Mouse (Mus musculus) regulatory T cell (primary cell): ENCODE measurements at regions not wholly inside any gene's neighbourhood (a gene's known extent, or its start where the extent isn't known, plus 50 kb on each side); places are given as distances from the start of the nearest gene placed in this dataset.

Experiments used
- in situ Hi-C: fragments of 300-600 bp; cut with MboI, MseI; formaldehyde crosslinking; loops from one replicate; pipeline ENCODE4 v1.15.1; 2025; ENCODE audit warnings: high pct_unique_total_duplicates

DNA sequence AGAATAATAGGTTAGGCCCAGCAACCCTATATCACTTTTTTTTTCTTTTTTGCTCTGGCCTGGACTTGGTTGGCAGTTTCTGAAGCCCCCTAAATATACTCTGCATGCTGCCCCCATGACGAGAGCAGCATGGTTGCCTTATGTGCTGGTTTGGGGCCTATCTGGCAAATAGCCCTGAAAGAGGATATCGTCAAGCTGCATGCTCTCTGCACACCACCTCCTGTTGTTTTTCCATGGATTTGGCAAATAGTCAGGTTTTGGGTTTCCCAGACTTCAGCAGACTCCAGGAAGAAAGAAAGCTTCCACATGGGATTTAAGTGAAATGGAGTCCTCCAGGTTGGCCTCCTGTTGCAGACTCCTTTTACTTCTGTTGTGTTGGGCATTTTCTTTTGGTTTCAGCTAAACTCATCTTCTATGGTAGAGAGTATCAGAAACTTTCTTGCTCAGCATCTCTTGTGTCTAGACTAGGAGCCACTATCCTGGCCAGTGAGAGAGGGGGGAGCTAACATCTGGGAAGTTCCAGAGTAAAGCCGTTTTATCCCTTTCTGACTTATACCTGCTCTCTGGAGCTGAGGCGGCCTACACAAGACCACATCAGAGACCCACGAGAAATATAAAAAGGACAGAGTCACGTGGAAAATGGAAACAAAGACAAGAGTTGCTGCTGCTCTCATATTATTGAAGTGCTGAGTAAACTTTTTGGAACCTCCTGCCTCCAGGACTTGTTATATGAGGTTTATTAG, 140.4 kb upstream of the Egfl6 start:
- in situ Hi-C loops, result loop anchor here (5.0 kb wide), 1 partner anchor 496 kb away; no protein-coding TSS in a partner anchor

- in situ Hi-C loops, result no loop called here
Observed at GRCm38 (mm10) chrX:166718075-166718474, 132.6 kb upstream of the Egfl6 start.

DNA sequence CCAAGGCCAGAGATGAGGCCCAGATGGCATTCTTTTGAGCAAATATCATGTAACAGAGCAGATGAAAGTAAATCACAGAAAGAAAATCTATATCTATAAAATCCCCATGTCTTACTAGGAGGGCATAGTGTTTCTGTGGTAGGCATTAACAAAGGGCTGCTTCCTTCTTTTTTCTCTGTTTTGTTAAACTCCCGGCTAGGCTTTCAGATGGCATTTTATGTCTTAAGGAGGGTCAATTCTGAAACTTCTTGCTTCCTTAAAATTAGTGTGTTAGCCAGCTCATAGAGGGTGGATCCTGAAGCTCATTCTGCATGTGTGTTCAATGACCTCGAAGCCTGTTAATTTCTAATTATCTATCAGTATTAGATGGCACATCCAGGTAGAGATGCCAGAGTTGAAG, 123.8 kb upstream of the Egfl6 start:
- in situ Hi-C loops, result no loop called here

GRCm38 (mm10) chrX:166708106-166708505, 122.6 kb upstream of the Egfl6 start:
- in situ Hi-C loops, result no loop called here

DNA sequence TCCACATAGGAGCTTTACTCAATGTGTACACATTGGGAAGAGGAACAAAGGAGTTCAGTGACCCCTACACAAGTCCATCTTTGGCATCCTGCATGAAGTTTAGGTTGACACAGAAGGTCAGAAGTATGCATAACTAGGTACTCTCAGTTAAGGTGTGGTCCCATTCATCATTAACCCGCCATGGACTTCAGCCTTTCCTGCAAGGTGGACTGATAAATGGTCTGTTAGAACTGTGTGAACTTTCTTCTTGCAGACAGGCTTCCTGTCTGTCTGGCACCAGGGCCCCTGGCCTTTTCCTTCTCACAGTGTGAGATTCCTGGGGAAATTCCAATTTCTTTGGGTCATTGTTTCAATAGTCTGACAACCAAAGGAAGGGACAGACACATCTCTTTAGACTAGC, 121.5 kb upstream of the Egfl6 start:
- in situ Hi-C loops, result no loop called here

DNA sequence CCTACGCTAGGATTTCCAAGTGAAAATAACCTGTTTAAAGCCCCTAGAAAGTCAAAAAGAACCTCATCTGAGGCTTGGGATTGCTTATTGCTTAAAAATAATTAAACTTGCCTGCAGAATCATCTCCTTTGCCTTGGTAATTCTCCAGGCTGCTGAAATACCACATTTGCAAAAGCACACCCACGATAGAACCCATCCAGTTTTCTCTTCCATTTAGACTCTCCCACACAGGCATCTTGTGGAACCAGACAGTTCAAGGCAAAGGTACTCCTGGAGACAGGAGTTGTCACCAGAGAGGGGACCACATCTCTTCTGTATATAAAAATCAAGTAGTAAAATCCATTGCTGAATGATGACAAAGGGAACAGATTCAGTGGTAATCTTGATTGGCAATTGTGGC, 118.8 kb upstream of the Egfl6 start:
- in situ Hi-C loops, result no loop called here

DNA sequence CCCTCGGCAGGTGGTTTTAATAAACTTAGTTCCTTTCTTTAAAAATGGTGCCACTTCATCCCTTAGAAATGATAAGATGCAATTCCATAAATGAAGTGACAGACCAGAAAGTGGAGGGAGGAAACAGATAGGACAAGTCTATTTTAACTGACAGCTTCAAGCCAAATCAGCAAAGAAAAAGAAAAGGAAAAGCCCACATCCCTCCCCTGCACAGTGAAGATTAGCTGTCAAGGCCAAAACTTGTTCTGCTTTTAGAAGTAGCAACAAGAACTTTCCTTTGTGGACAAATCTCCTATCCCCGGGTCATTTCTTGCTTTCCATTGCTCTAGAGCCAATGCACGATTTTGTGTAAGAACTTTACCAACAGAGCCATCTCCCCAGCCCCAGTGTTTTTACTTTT, 108.7 kb upstream of the Egfl6 start:
- in situ Hi-C loops, result no loop called here

GRCm38 (mm10) chrX:166688779-166689178, 103.3 kb upstream of the Egfl6 start:
- in situ Hi-C loops, result no loop called here

DNA sequence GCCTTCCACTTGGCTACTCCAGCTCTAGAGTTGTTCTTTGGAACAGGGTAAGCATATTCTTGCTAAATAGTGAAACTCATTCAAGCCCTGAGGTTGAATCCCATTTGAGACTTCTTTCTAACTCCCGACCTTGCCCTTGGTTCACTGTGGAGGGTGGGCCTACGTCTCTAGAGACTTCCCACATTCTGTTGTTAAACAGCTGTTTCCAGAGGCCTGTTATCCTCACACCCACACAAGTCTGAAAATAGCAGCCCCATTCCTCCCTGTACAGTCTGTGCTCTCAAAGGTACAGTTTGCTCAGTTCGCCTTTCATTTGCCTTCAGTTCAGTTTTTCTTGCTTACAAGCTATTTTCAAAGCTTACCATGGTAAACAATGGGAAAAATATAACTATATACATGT, 87.9 kb upstream of the Egfl6 start:
- in situ Hi-C loops, result no loop called here

DNA sequence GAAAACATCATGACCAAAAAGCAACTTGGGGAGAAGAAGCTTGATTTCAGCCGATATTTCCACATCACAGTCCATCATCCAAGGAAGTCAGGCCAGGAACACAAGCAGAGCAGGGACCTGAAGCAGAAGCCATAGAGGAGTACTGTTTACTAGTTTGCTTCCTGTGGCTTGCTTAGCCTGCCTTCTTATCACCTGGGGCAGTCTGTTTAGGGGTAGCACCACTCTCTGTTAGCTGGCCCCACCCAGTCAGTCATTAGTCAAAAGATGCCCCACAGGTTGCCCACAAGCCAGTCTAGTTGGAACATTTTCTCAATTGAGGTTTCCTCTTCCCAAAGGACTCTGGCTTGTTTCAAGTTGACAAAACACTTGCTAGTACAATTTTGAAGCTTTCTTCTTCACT, 87.1 kb upstream of the Egfl6 start:
- in situ Hi-C loops, result no loop called here

GRCm38 (mm10) chrX:166671853-166672252, 86.3 kb upstream of the Egfl6 start:
- in situ Hi-C loops, result no loop called here

DNA sequence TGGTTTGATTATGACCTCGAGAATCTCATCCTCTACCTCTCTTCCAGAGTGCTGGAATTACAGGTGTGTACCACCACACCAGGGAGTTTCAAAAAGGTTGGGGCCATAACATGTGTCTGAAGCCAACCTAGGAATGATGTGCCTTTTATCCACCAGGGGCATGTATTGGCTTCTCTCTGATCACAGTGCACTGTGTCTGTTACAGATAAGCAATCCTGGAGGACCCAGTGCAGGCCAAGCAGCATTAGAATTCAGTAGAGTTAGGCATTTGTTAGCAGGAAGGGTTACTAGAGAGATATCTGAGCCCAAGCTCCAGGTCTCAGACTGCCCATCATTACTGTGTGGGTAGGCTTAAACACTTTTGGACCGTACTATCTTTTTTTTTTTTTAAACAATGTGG, 80.8 kb upstream of the Egfl6 start:
- in situ Hi-C loops, result no loop called here

- in situ Hi-C loops, result loop anchor here (5.0 kb wide), 1 partner anchor 570 kb away; no protein-coding TSS in a partner anchor
Observed at GRCm38 (mm10) chrX:166661808-166662207, 76.3 kb upstream of the Egfl6 start.

GRCm38 (mm10) chrX:166661043-166661718, 75.7 kb upstream of the Egfl6 start:
- in situ Hi-C loops, result loop anchor here (5.0 kb wide), 1 partner anchor 571 kb away; no protein-coding TSS in a partner anchor

- in situ Hi-C loops, result loop anchor here (5.0 kb wide), 1 partner anchor 572 kb away; no protein-coding TSS in a partner anchor
Observed at GRCm38 (mm10) chrX:166660715-166661042, 75.2 kb upstream of the Egfl6 start.

DNA sequence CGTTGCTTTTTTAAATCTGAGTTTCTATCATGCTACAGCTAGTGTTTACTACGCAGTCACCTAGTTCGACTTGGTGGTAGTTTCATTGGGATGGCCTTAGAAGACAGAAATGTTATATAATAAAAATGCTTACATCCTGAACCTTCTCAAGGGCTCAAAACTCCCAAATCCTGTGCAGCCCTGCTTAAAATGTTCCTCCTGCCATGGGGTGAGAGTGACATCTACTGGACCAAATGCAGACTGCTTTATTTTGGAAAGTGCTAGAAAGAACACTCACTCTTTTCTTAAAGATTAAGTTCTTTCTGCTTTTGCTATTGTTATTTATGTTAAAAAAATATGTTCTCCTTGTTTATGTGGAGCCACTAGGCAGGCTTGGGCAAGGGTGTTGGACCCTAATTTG, 66.9 kb upstream of the Egfl6 start:
- in situ Hi-C loops, result loop anchor here (5.0 kb wide), 1 partner anchor 485 kb away; no protein-coding TSS in a partner anchor

GRCm38 (mm10) chrX:166645713-166646112, 60.2 kb upstream of the Egfl6 start:
- in situ Hi-C loops, result no loop called here

DNA sequence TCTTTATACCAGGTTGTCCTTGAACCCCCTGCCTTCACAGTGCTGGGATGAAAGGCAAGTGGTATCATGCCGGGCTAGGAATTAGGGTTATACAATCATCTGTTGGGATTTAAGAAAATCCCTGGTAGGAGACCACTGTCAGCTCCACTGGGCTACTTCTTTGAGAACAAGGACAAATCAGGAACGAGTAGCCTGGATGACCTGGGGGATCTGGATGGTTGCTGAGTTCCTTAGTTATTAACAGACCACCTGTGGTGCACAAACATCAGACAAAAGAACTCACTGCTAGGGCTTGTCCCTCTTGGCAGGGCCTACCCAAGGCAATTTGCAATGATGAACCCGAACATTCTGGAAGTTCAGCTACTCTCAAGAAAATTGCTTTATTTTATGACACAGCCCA, 55.7 kb upstream of the Egfl6 start:
- in situ Hi-C loops, result no loop called here

- in situ Hi-C loops, result no loop called here
Observed at GRCm38 (mm10) chrX:166640258-166640657, 54.7 kb upstream of the Egfl6 start.
